Mouse (Mus musculus) left cerebral cortex, adult 2 months (tissue): ENCODE data around the gene Cpxm1. TPM values are rescaled to one million over a fixed set of nuclear protein-coding genes. Genes with fewer than 3 reads are reported as not detected.

Source experiments
- DNase-seq, 2 experiments: peaks; one replicate each; pipeline ENCODE4 v3.0.0; 2021 to 2022; ENCODE audit warnings: low spot score in 2 of 2, mixed read lengths in 1 of 2; ENCODE audit errors: extremely low spot score in 1 of 2
- H3K27ac ChIP-seq: fragments of 200-600 bp; 2 replicates; pipeline ENCODE4 v1.8.1; 2022
- H3K4me3 ChIP-seq: fragments of 200-600 bp; 2 replicates; pipeline ENCODE4 v1.8.1; 2022
- CTCF ChIP-seq: fragments of 200-600 bp; IDR thresholded peaks from 2 replicates; pipeline ENCODE4 v1.8.1; 2022; ENCODE audit warnings: antibody characterized with exemption, mild to moderate bottlenecking, moderate library complexity
- intact Hi-C: fragments of 180-260 bp; cut with DNase I; formaldehyde crosslinking; loops from one replicate; pipeline ENCODE4 v1.15.1; 2025
- long read RNA-seq, 2 experiments: library from polyadenylated mRNA; stranded (forward); transcript quantifications; one replicate each; pipeline ENCODE4 v2.0.0; 2021; ENCODE audit warnings: borderline mapping rate in 2 of 2
- total RNA-seq, 2 experiments: library from RNA; stranded (reverse); gene quantifications; 2 replicates each; pipeline ENCODE4 v1.2.3; 2021

Cpxm1 gene
- total RNA-seq: 1 to 10 TPM; 5.5 to 6.4 TPM
- long read RNA-seq, experiment 1, partial matches to known transcripts: 1 of 6 reads
- long read RNA-seq, experiment 1, other reads (novel, unspliced or antisense): 4 of 6 reads
- long read RNA-seq, experiment 2, partial matches to known transcripts: 0 of 3 reads
- long read RNA-seq, experiment 2, other reads (novel, unspliced or antisense): 2 of 3 reads

DNA sequence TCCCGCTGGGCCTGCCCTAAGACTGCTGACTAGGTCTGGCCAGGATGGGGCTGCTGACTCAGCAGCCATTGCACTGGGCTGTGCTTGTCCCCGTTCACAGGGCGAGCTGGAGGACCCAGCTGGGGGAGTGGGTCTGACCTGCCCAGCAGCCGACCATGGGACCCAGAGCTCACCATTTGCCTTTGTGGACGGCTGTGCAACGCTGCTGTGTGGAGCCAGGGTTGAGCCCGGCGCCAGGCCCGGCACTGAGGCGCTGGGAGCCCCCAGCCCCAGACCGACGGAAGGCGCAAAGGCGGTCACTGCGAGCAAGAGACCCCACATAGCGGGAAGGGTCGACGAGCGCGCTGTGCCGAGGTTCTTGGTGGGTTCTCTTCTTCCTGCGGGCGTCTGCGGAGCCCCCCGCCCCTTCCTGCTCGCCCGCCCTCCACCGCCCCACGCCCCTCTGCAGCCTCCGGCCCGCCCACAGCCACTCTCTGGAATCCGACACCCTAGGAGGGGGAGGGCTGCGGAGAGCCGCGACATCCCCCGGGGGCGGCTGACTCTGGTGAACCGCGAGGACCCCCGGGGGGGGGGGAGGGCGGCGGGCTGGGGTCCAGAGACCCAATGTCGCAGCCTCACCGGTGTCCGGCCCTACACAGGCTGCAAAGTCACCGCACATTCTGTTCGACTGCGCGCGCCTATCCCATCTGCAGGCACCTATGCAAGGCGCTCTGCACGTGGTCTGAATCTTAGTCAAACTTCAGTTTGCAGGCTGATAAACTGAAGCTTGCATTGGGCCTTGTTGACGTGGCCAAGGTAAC lies at the start of gene Cpxm1:
Cpxm1 (minus strand) TSS at position 389 of the 800 bp plus-strand sequence.
- DNase-seq: no peak
- no peak within 1 kb of the TSS for H3K27ac ChIP-seq
- peak within 1 kb of the TSS; percentile 43 for H3K4me3 ChIP-seq
- intact Hi-C loops: no loop called here
- TF ChIP-seq CTCF: no peak

DNA sequence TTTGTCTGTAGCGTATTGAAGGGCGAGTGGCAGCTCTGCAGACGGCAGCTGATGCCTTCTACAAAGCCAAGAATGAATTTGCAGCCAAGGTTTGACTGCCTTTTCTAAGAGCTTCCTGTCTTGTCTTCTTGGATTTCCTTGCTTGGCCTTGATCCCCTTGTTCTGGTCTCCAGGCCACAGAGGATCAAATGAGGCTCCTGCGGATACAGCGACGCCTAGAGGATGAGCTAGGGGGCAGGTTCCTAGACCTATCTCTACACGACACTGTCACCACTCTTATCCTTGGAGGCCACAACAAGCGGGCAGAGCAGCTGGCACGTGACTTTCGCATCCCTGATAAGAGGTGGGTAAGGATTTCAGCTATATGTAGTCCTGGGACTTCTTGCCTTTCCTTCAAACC lies 44.8 kb upstream of the Cpxm1 start:
- H3K27ac ChIP-seq: no peak overlapping the region
- no peak for TF ChIP-seq CTCF
- intact Hi-C loops: no loop called here
- no peak for DNase-seq
- H3K4me3 ChIP-seq: no peak overlapping the region

DNA sequence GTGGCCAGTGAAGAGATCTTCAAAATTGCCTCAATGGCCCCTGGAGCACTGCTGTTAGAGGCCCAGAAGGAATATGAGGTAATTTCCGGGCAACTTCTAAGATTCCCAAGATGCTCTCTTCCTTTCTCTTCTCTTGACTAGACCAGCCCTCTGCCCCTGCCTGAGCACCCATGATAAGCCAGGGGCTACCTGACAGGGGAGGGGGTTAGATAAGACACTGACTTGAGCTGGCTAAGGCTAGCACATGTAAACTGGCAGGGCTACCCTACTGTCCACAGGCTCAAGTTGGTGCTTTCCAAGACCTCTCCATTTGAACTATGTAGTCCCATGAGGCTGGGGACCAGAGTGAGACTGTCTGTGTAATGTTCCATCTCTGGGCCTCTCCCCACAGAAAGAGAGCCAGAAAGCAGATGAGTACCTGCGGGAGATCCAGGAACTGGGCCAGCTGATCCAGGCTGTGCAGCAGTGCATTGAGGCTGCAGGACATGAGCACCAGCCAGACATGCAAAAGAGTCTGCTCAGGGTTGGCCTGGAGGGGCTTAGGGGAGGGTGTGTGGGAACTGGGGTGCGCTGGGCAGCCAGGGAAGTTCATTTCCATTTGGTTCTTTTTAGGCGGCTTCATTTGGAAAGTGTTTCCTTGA lies 42.6 kb upstream of the Cpxm1 start:
- H3K4me3 ChIP-seq: no peak overlapping the region
- no peak overlapping the region for H3K27ac ChIP-seq
- no peak for TF ChIP-seq CTCF
- intact Hi-C loops: no loop called here
- DNase-seq: no peak

DNA sequence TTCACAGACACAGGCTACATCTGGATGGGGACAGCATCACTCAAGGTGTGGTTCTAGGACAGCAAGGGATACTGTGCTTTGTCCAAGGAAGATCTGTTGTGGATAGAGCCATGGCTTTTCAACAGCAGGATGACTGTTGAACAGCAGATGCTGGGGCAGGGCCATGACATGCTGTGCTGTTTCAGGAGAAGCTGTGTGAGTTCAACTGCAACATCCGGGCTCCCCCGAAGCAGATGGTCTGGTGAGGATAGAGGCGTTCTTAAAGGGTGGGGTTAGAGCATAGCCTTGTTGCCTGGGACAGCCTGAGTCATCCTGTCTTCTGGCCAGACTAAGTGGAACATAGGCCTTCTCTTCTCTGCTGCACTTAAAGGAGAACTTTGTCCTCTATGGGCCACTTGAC lies 41.5 kb upstream of the Cpxm1 start:
- intact Hi-C loops: no loop called here
- no peak for TF ChIP-seq CTCF

DNA sequence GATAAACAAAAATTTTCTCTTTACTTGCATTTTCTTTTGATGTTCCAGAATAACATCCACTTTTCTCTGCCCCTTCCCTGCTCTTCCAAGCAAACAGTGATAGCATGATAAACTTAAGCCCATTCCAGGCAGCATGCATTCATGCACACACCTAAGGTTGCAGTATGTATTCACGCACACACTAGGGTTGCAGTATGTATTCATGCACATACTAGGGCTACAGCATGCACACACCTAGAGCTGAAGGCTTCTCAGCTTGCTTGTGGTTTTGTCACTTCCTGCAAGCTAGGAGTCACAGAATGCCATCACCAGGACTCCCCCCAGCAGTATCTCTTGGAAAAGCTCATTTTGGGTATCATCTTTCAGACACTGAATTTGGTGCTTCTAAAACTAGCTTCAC lies 39.4 kb upstream of the Cpxm1 start:
- TF ChIP-seq CTCF: no peak
- Histone ChIP-seq H3K4me3 (no peak overlapping the region), H3K27ac (no peak overlapping the region)
- DNase-seq: no peak
- intact Hi-C loops: no loop called here

More for the DNA sequence above, 41.5 kb upstream of the Cpxm1 start:
- H3K4me3 ChIP-seq: no peak overlapping the region
- DNase-seq: no peak
- no peak overlapping the region for H3K27ac ChIP-seq

DNA sequence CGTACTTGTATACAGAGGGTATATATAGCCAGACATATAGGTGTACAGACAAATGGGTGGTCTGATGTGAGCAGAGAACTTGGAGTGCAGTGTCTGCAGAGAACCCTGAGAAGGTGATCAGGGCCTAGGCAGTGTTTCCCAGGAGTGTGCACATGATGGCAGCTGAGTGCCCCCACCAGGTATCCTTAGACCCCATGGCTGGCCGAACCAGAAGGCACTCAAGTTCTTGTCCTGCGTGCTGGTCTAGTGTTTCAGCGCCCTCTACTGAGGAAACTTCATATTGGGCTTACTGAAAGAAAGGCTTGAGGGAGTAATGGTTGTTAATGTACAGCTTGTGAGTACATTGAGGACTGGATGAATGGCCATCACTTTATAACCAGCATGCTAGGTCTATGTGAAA lies 35.8 kb upstream of the Cpxm1 start:
- TF ChIP-seq CTCF: peak; percentile 71

DNA sequence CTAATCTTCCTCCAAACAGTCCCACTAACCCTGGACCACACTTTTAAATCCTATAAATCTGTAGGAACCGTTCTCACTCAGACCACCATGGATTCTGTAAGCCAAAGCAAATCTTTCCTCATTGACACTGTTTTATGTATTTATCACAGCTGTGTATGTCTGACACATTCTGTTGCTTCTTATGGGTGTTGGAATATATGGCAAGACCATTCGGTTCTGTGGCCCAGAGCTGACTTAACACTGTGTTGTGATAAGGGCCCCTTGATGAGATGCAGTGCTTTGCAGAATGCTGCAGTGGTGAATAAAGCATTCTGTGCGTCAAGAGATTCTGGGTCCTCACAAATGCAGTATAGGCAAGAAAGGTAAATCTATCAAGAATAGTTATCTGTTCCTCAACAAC lies 34.8 kb upstream of the Cpxm1 start:
- Histone ChIP-seq H3K4me3 (no peak overlapping the region), H3K27ac (no peak overlapping the region)
- no peak for TF ChIP-seq CTCF
- DNase-seq: no peak
- intact Hi-C loops: no loop called here

More for the DNA sequence above, 35.8 kb upstream of the Cpxm1 start:
- intact Hi-C loops: no loop called here
- peak in 1 of 2 experiments; percentile 35 for DNase-seq
- no peak overlapping the region for H3K4me3 ChIP-seq
- no peak overlapping the region for H3K27ac ChIP-seq

DNA sequence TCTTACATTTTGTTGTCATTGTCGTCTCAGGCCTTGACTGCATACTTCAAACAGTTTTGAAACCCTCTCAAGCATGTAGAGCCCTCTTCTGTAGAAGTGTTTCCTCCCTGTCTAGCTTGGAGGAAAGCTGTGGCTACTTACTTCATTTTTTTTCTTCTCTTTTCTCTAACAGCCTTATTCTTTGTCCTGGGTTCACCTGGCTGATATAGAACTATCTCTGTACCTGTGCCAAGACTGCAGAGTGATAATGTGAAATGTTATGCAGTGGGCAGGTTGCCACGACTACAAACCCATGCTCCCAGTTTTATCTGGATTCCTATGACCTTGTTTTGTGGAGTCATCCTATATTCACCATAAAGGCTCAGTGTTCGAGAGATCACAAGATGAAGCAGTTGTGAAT lies 33.1 kb upstream of the Cpxm1 start:
- intact Hi-C loops: no loop called here
- H3K4me3 ChIP-seq: no peak overlapping the region
- DNase-seq: no peak
- no peak overlapping the region for H3K27ac ChIP-seq
- TF ChIP-seq CTCF: no peak

DNA sequence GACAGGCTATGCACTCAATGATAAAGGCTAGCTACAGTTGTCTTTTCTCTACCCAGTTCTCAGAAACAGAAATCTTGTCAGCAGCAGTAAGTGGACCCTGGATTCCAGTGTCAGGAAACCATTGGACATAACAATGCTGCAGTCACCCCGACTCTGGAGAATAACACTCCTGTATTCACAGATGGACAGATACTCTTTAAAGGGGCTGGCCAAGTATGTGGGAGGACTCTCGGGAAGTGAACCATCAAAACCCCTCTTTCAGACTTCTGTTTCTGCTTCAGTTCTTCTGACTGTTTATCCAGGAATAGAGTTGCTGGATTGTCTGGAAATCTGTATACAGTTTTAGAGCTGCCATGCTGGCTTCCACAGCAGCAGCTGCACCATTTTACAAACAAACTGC lies 32.5 kb upstream of the Cpxm1 start:
- Histone ChIP-seq H3K27ac (no peak overlapping the region), H3K4me3 (no peak overlapping the region)
- no peak for TF ChIP-seq CTCF
- intact Hi-C loops: no loop called here
- DNase-seq: no peak

DNA sequence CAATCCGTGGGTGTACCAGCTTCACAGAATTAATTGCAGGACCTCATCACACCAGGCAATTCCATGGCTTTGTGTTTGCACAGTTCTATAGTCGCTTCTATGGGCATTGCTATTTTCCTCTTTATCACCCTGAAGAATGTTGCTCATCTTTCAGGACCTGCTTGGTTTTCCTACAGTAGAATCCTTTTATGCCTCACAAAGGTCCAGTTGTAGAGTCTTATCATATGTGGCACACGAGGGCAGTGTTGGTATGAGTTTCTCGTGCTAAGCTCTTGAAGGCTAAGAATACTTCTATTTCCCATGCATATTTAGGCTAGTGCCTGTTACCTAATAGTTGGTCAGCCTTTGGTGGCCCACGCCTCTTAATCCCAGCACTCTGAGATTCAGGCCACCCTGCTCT lies 27.7 kb upstream of the Cpxm1 start:
- peak overlapping the region; percentile 98 for H3K27ac ChIP-seq

DNA sequence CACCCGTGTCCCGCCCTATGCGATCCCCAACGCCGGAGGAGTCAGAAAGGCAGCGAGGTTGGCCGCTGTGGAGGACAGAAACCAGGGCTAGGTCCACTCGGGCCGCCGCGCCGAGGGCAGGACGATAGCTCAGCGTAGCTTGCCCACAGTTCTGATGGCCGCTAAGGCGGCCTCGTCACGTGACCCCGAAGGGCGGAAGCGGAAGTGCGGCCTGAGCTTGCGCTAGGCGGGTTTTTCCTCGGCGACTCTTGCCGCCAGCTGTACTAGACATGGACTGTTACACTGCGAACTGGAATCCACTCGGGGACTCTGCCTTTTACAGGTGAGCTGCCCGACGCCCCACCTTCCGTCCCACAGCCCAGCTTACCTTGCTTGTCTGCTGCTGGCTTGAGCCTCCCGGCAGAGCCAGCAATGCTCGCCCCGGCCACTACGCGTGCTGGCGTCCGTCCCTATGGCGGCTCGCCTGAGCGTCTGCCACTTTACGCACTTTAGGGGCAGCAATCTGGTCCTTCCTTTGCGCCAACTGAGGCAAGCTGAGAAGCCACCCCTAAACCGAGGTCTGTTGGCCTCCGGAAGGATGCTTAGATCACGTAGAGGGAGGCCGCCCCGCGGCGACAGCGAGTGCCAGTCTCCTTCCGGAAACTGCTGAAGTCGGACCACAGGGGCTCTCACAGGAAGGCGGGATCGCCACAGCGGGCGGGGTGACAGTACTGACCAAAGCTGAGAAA lies 26.9 kb upstream of the Cpxm1 start, which contains the start of the genes Vps16 and Pced1a:
Vps16 (plus strand) TSS at position 214 of the 728 bp plus-strand sequence.
Pced1a (minus strand) TSS at position 576 of the 728 bp plus-strand sequence.
- intact Hi-C loops: loop anchor here (5.0 kb wide), 1 partner anchor 483 kb away; the partner anchor contains the start of genes 4930402H24Rik and Atrn
- H3K4me3 ChIP-seq: peak within 1 kb of the TSS; percentile 81
- peak within 1 kb of the TSS; percentile 98 for H3K27ac ChIP-seq
- peak; percentile 93 for DNase-seq
- peak; percentile 61 for TF ChIP-seq CTCF

More for the DNA sequence above, 27.7 kb upstream of the Cpxm1 start:
- peak overlapping the region; percentile 81 for H3K4me3 ChIP-seq
- intact Hi-C loops: no loop called here
- no peak; the same call in 1 of the 2 replicates for TF ChIP-seq CTCF
- no peak for DNase-seq
